Mouse (Mus musculus) heart, adult 2 months (tissue): ENCODE measurements around the gene Bcl11a. TPM values are rescaled to one million over a fixed set of nuclear protein-coding genes. Genes with fewer than 3 reads are reported as not detected.
A peak's percentile ranks its signal among the peaks of the same experiment; 100 is the strongest.

Experiments
- DNase-seq, 2 experiments: peaks; one replicate each; pipeline ENCODE4 v3.0.0; 2021
- H3K27ac ChIP-seq: fragments of 200-600 bp; 2 replicates; pipeline ENCODE4 v1.8.1; 2022
- H3K27me3 ChIP-seq: fragments of 200-500 bp; 2 replicates; pipeline ENCODE4 v1.6.1; 2012; ENCODE audit warnings: mild to moderate bottlenecking, low read length, inconsistent platforms, mixed read lengths; ENCODE audit not compliant: control insufficient read depth, insufficient read depth
- H3K36me3 ChIP-seq: fragments of 200-500 bp; 2 replicates; pipeline ENCODE4 v1.6.1; 2012; ENCODE audit warnings: low read length, inconsistent platforms; ENCODE audit not compliant: control insufficient read depth, insufficient read depth
- H3K4me1 ChIP-seq: fragments of 200-500 bp; 2 replicates; pipeline ENCODE4 v1.6.1; 2011; ENCODE audit warnings: low read length; ENCODE audit not compliant: control insufficient read depth, insufficient read depth
- H3K4me3 ChIP-seq: fragments of 200-600 bp; 2 replicates; pipeline ENCODE4 v1.8.1; 2022
- H3K79me2 ChIP-seq: fragments of 200-500 bp; replicated peaks from 2 replicates; pipeline ENCODE4 v1.6.1; 2012; ENCODE audit warnings: mild to moderate bottlenecking, inconsistent platforms, low read length, moderate library complexity, mixed read lengths; ENCODE audit not compliant: control insufficient read depth, insufficient read depth
- H3K9ac ChIP-seq: fragments of 200-500 bp; 2 replicates; pipeline ENCODE4 v1.6.1; 2012; ENCODE audit warnings: low read depth, mild to moderate bottlenecking, control low read depth, inconsistent platforms, low read length, mixed read lengths
- CTCF ChIP-seq: fragments of 200-600 bp; IDR thresholded peaks from 2 replicates; pipeline ENCODE4 v1.8.1; 2022; ENCODE audit warnings: antibody characterized with exemption, mild to moderate bottlenecking, moderate library complexity
- EP300 ChIP-seq: fragments of 200-500 bp; IDR thresholded peaks from 2 replicates; pipeline ENCODE4 v1.6.1; 2011; ENCODE audit warnings: low read depth, low read length, control low read depth; ENCODE audit not compliant: insufficient read depth
- POLR2A ChIP-seq: fragments of 200-500 bp; IDR thresholded peaks from 2 replicates; pipeline ENCODE4 v1.6.1; 2011; ENCODE audit warnings: mild to moderate bottlenecking, low read depth, low read length, control low read depth; ENCODE audit not compliant: insufficient read depth
- WGBS: fragments of 180-500 bp; shearing (Covaris S2); methylation state at CpG from one replicate; pipeline ENCODE4 v1.1.7; 2018; 5-methylcytosine and 5-hydroxymethylcytosine counted together
- intact Hi-C: fragments of 180-260 bp; cut with DNase I; formaldehyde crosslinking; loops from one replicate; pipeline ENCODE4 v1.15.1; 2025
- polyA plus RNA-seq: library from polyadenylated mRNA; depleted of rRNA; stranded (reverse); fragments of >200 nt; gene quantifications from 2 replicates; pipeline ENCODE4 v1.2.3, GENCODE M21; 2012
- total RNA-seq, 2 experiments: library from RNA; stranded (reverse); gene quantifications; 2 replicates each; pipeline ENCODE4 v1.2.3; 2021

Bcl11a gene
- total and polyA plus RNA-seq, 3 experiments, result 1.1 to 4.2 (median 2.4) TPM

GRCm38 (mm10) chr11:24074021-24074591 is 3.8 kb upstream of the Bcl11a start:
- H3K4me3 ChIP-seq, result no peak overlapping the region
- H3K27ac ChIP-seq, result no peak overlapping the region
- no peaks in the 10 kb centered on the region for H3K36me3 ChIP-seq
- H3K79me2 ChIP-seq, result no peaks in the 10 kb centered on the region
- 8% methylated on average over 18 of the region's 18 CpGs for WGBS
- H3K27me3 ChIP-seq, result peaks cover 13% of the 10 kb centered on the region
- H3K9ac ChIP-seq, result no peak overlapping the region
- no peak for DNase-seq
- no peaks in the 10 kb centered on the region for H3K4me1 ChIP-seq
- no peak for TF ChIP-seq POLR2A
- TF ChIP-seq EP300, result no peak
- TF ChIP-seq CTCF, result no peak
- intact Hi-C loops, result no loop called here

- Histone ChIP-seq H3K27ac (no peak within 1 kb of the TSS), H3K27me3 (peaks cover 14% of the 10 kb centered on the region), H3K4me3 (peak within 1 kb of the TSS; percentile 54), H3K9ac (no peak within 1 kb of the TSS; the same call in 1 of the 2 replicates), H3K4me1 (no peaks in the 10 kb centered on the region), H3K36me3 (no peaks in the 10 kb centered on the region), H3K79me2 (no peaks in the 10 kb centered on the region)
- TF ChIP-seq CTCF, result no peak
- TF ChIP-seq EP300, result no peak
- TF ChIP-seq POLR2A, result no peak
- 4% methylated on average over 11 of the region's 11 CpGs for WGBS
- DNase-seq, result no peak
- intact Hi-C loops, result no loop called here
Measured at GRCm38 (mm10) chr11:24074634-24075104, 3.2 kb upstream of the Bcl11a start, which contains the start of gene A830031A19Rik. TSS of gene A830031A19Rik (minus strand) at chr11:24075054.

- no peak for TF ChIP-seq CTCF
- no peak for TF ChIP-seq EP300
- intact Hi-C loops, result no loop called here
- Histone ChIP-seq H3K4me1 (peaks cover 3% of the 10 kb centered on the region), H3K27me3 (peaks cover 16% of the 10 kb centered on the region), H3K9ac (peak overlapping the region; percentile 42), H3K27ac (no peak overlapping the region), H3K36me3 (no peaks in the 10 kb centered on the region), H3K79me2 (no peaks in the 10 kb centered on the region), H3K4me3 (peak overlapping the region; percentile 54)
- DNase-seq, result no peak
- 5% methylated on average over 17 of the region's 17 CpGs for WGBS
Measured at GRCm38 (mm10) chr11:24075486-24076126, 2.2 kb upstream of the Bcl11a start.

- under 1% methylated on average over 32 of the region's 32 CpGs for WGBS
- Histone ChIP-seq H3K27ac (no peak overlapping the region), H3K4me1 (peaks cover 3% of the 10 kb centered on the region), H3K27me3 (peaks cover 16% of the 10 kb centered on the region), H3K9ac (peak overlapping the region; percentile 42), H3K4me3 (peak overlapping the region; percentile 54), H3K79me2 (no peaks in the 10 kb centered on the region), H3K36me3 (no peaks in the 10 kb centered on the region)
- intact Hi-C loops, result no loop called here
- TF ChIP-seq EP300 (no peak), POLR2A (no peak), CTCF (peak; percentile 29; the same call in 1 of the 2 replicates)
- peak; percentile 59 to 60 for DNase-seq
Measured at GRCm38 (mm10) chr11:24076127-24076650, 1.7 kb upstream of the Bcl11a start.

- Histone ChIP-seq H3K36me3 (no peaks in the 10 kb centered on the region), H3K79me2 (no peaks in the 10 kb centered on the region), H3K27me3 (peaks cover 16% of the 10 kb centered on the region), H3K4me3 (peak overlapping the region; percentile 54), H3K9ac (peak overlapping the region; percentile 43), H3K27ac (peak overlapping the region; percentile 28), H3K4me1 (peaks cover 3% of the 10 kb centered on the region)
- DNase-seq, result peak; percentile 62 to 67
- intact Hi-C loops, result no loop called here
- TF ChIP-seq POLR2A (no peak), CTCF (peak; percentile 55)
- WGBS, result under 1% methylated on average over 59 of the region's 59 CpGs
Measured at GRCm38 (mm10) chr11:24076821-24077730, 780 bp upstream of the Bcl11a start.
